Mouse (Mus musculus) E14TG2a.4 (cell line): ENCODE measurements around the gene Mmd2.

Experiments used
- CTCF ChIP-seq: conservative IDR thresholded peaks from 2 replicates; pipeline ENCODE4 v1.5.1; 2014; ENCODE audit warnings: low read length
- NANOG ChIP-seq: IDR thresholded peaks from 2 replicates; pipeline ENCODE4 v1.6.1; 2014; ENCODE audit warnings: borderline replicate concordance, low read length, mixed read lengths
- POU5F1 ChIP-seq: IDR thresholded peaks from 2 replicates; pipeline ENCODE4 v1.6.1; 2014; ENCODE audit warnings: low read length, borderline replicate concordance

DNA sequence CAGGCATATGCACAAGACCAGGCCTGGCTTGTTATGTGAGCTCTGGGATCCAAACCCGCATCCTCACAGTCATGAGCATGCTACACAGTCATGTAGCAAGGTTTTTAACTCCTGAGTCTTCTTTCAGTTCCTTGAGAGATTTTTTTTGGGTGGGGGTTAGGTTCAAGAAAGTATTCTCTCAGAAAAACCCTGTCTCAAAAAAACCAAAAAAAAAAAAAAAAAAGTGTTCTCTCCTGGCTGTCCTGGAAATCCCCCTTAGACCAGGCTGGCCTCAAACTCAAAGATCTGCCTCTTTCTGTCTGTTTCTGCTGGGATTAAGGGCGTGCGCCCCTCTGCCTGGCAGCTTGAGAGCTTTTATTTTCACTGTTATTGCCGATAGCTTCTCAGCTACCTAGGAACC lies 73.2 kb downstream of the Mmd2 start:
- TF ChIP-seq CTCF (no peak), POU5F1 (no peak), NANOG (no peak)
